Mouse (Mus musculus) heart, postnatal 0 days (tissue): ENCODE measurements around the gene Ccdc85c. TPM values are rescaled to one million over a fixed set of nuclear protein-coding genes. Genes with fewer than 3 reads are reported as not detected.

Source experiments
- ATAC-seq: fragments of 200-750 bp; cut with Nextera tagmentation; 2 replicates; pipeline ENCODE4 v1.8.0; 2017; ENCODE audit warnings: low read depth, moderate number of reproducible peaks, moderate library complexity; ENCODE audit not compliant: insufficient read depth
- DNase-seq: peaks from one replicate; pipeline ENCODE4 v3.0.0-alpha.2; 2016; ENCODE audit warnings: low spot score
- H3K27ac ChIP-seq: fragments of 300-500 bp; sonication (generic); 2 replicates; pipeline ENCODE4 v1.5.1; 2014; ENCODE audit warnings: low read depth, mild to moderate bottlenecking
- H3K27me3 ChIP-seq: fragments of 300-500 bp; sonication (generic); 2 replicates; pipeline ENCODE4 v1.6.1; 2014; ENCODE audit warnings: low read length, mixed read lengths; ENCODE audit not compliant: control insufficient read depth, insufficient read depth
- H3K36me3 ChIP-seq: fragments of 300-500 bp; sonication (generic); replicated peaks from 2 replicates; pipeline ENCODE4 v1.6.1; 2014; ENCODE audit warnings: low read length, mixed read lengths; ENCODE audit not compliant: control insufficient read depth, insufficient read depth
- H3K4me1 ChIP-seq: fragments of 300-500 bp; sonication (generic); 2 replicates; pipeline ENCODE4 v1.6.1; 2014; ENCODE audit warnings: antibody characterized with exemption; ENCODE audit not compliant: control insufficient read depth, insufficient read depth
- H3K4me2 ChIP-seq: fragments of 300-500 bp; sonication (generic); 2 replicates; pipeline ENCODE4 v1.6.1; 2014; ENCODE audit warnings: low read depth, mild to moderate bottlenecking, low read length, moderate library complexity
- H3K4me3 ChIP-seq: fragments of 300-500 bp; sonication (generic); 2 replicates; pipeline ENCODE4 v1.5.1; 2014; ENCODE audit warnings: low read depth, low read length
- H3K9ac ChIP-seq: fragments of 300-500 bp; sonication (generic); replicated peaks from 2 replicates; pipeline ENCODE4 v1.6.1; 2014; ENCODE audit warnings: low read depth, low read length, mixed read lengths
- H3K9me3 ChIP-seq: fragments of 300-500 bp; sonication (generic); replicated peaks from 2 replicates; pipeline ENCODE4 v1.6.1; 2016; ENCODE audit warnings: low read length; ENCODE audit not compliant: control insufficient read depth
- CTCF ChIP-seq: IDR thresholded peaks from 2 replicates; pipeline ENCODE4 v1.5.1; 2016; ENCODE audit warnings: antibody characterized with exemption, control low read depth, low read depth
- EP300 ChIP-seq: IDR thresholded peaks from 2 replicates; pipeline ENCODE4 v1.6.1; 2016; ENCODE audit warnings: antibody characterized with exemption, low read depth
- WGBS: fragments of 180-500 bp; shearing (Covaris S2); extraction: QIAGEN DNeasy Blood & Tissue Kit; methylation state at CpG from one replicate; pipeline ENCODE4 v1.1.7; 2014; 5-methylcytosine and 5-hydroxymethylcytosine counted together
- polyA plus RNA-seq: library from polyadenylated mRNA; unstranded; fragments of >200 nt; fragmentation: Nextera tagmentation; extraction: Ambion mirVana; gene quantifications from 2 replicates; pipeline ENCODE4 v1.2.1, GENCODE M21; 2015
- total RNA-seq: library from RNA; depleted of rRNA; stranded (reverse); fragments of >200 nt; gene quantifications from 2 replicates; pipeline ENCODE4 v1.2.3, GENCODE M21; 2014; ENCODE audit warnings: low replicate concordance

Ccdc85c gene
- total and polyA plus RNA-seq, 2 experiments from 2014 or later: 7.8 to 44.7 TPM

- H3K27ac ChIP-seq: peak within 1 kb of the TSS; percentile 23; the same call in 1 of the 2 replicates
- DNase-seq (peak; percentile 38), ATAC-seq (peak; percentile 39)
- H3K9me3 ChIP-seq: no peaks in the 10 kb centered on the region
- 4% methylated on average over 67 of the region's 67 CpGs for WGBS
- TF ChIP-seq EP300: no peak
- peak; percentile 14; the same call in 1 of the 2 replicates for TF ChIP-seq CTCF
- H3K4me3 ChIP-seq: peak within 1 kb of the TSS; percentile 67
- H3K36me3 ChIP-seq: no peaks in the 10 kb centered on the region
- peak within 1 kb of the TSS; percentile 75 for H3K9ac ChIP-seq
- peak within 1 kb of the TSS; percentile 93 for H3K4me2 ChIP-seq
- H3K27me3 ChIP-seq: peaks cover 18% of the 10 kb centered on the region
- H3K4me1 ChIP-seq: peaks cover 10% of the 10 kb centered on the region; the same call in 1 of the 2 replicates
Observed at GRCm38 (mm10) chr12:108305812-108306794, 30.9 kb upstream of the Ccdc85c start, which contains the start of gene Hhipl1. Gene Hhipl1 (plus strand): TSS chr12:108306270.

- TF ChIP-seq CTCF (no peak), EP300 (no peak)
- Histone ChIP-seq H3K9ac (no peak overlapping the region), H3K4me2 (no peak overlapping the region), H3K4me1 (peaks cover 10% of the 10 kb centered on the region; the same call in 1 of the 2 replicates), H3K27me3 (peaks cover 18% of the 10 kb centered on the region), H3K36me3 (no peaks in the 10 kb centered on the region), H3K4me3 (no peak overlapping the region), H3K9me3 (no peaks in the 10 kb centered on the region), H3K27ac (no peak overlapping the region)
- ATAC-seq (no peak), DNase-seq (no peak)
- 63% methylated on average over 8 of the region's 8 CpGs for WGBS
Observed at GRCm38 (mm10) chr12:108305172-108305571, 29.9 kb upstream of the Ccdc85c start.

GRCm38 (mm10) chr12:108303778-108304365 lies 28.6 kb upstream of the Ccdc85c start:
- peaks cover 18% of the 10 kb centered on the region for H3K27me3 ChIP-seq
- no peak overlapping the region for H3K27ac ChIP-seq
- no peaks in the 10 kb centered on the region for H3K36me3 ChIP-seq
- H3K9ac ChIP-seq: no peak overlapping the region
- TF ChIP-seq EP300: no peak
- TF ChIP-seq CTCF: no peak
- H3K4me2 ChIP-seq: no peak overlapping the region
- WGBS: 45% methylated on average over 6 of the region's 6 CpGs
- H3K4me3 ChIP-seq: no peak overlapping the region
- ATAC-seq: no peak
- no peaks in the 10 kb centered on the region for H3K9me3 ChIP-seq
- peaks cover 10% of the 10 kb centered on the region; the same call in 1 of the 2 replicates for H3K4me1 ChIP-seq
- DNase-seq: no peak

GRCm38 (mm10) chr12:108301006-108301405 lies 25.8 kb upstream of the Ccdc85c start:
- no peaks in the 10 kb centered on the region for H3K36me3 ChIP-seq
- no peaks in the 10 kb centered on the region for H3K9me3 ChIP-seq
- 68% methylated on average over 6 of the region's 6 CpGs for WGBS
- TF ChIP-seq CTCF (no peak), EP300 (no peak)
- peaks cover 18% of the 10 kb centered on the region for H3K27me3 ChIP-seq
- no peak overlapping the region for H3K4me3 ChIP-seq
- H3K27ac ChIP-seq: no peak overlapping the region
- no peak for ATAC-seq
- 0 out of 2 replicates have a peak, but pooled peaks cover 2% of the 10 kb centered on the region for H3K4me1 ChIP-seq
- DNase-seq: no peak
- no peak overlapping the region for H3K9ac ChIP-seq
- no peak overlapping the region for H3K4me2 ChIP-seq

GRCm38 (mm10) chr12:108297033-108297432 lies 21.8 kb upstream of the Ccdc85c start:
- WGBS: 73% methylated on average over 6 of the region's 6 CpGs
- Histone ChIP-seq H3K4me2 (no peak overlapping the region), H3K9me3 (no peaks in the 10 kb centered on the region), H3K36me3 (no peaks in the 10 kb centered on the region), H3K27ac (no peak overlapping the region), H3K4me1 (no peaks in the 10 kb centered on the region), H3K4me3 (no peak overlapping the region), H3K9ac (no peak overlapping the region), H3K27me3 (no peaks in the 10 kb centered on the region)
- ATAC-seq (no peak), DNase-seq (peak; percentile 9)
- TF ChIP-seq CTCF (peak; percentile 38), EP300 (no peak)
